8 mouse cellular contexts compared by ENCODE assay signal in genomic region chr19:43570831-43571790, GRCm38 (mm10). TPM values are rescaled to one million over a fixed set of nuclear protein-coding genes. Genes with fewer than 3 reads are reported as not detected.
DNase-seq lines count a peak whose midpoint lies in the region; ATAC-seq and TF ChIP-seq lines count a peak whose summit lies in the region.

No protein-coding gene starts in this region.

- H3K27ac ChIP-seq in cerebellum, adult 2 months (ENCODE audit: insufficient read depth, low read length) = no peak overlapping the region
- no peak overlapping the region for H3K27ac ChIP-seq in forebrain, postnatal 0 days (ENCODE audit: low read depth, low read length)
- no peak overlapping the region for H3K27ac ChIP-seq in lung, embryonic 15.5 days
- H3K27ac ChIP-seq in olfactory bulb, adult 2 months (ENCODE audit: insufficient read depth, low read depth, low read length) = no peak overlapping the region

- no peaks in the 10 kb centered on the region for H3K9me3 ChIP-seq in forebrain, postnatal 0 days (ENCODE audit: low read length)
- H3K9me3 ChIP-seq in lung, embryonic 15.5 days = no peaks in the 10 kb centered on the region

- peak overlapping the region; percentile 43 for H3K9ac ChIP-seq in forebrain, postnatal 0 days
- H3K9ac ChIP-seq in lung, embryonic 15.5 days = peak overlapping the region; percentile 7; the same call in 1 of the 2 replicates

- H3K36me3 ChIP-seq in forebrain, postnatal 0 days (ENCODE audit: insufficient read depth) = no peaks in the 10 kb centered on the region
- H3K36me3 ChIP-seq in lung, embryonic 15.5 days = no peaks in the 10 kb centered on the region

- peak overlapping the region; percentile 16 for H3K4me3 ChIP-seq in cerebellum, adult 2 months (replicated peaks; ENCODE audit: insufficient read depth, low read depth, low read length)
- peak overlapping the region; percentile 45 for H3K4me3 ChIP-seq in forebrain, postnatal 0 days (ENCODE audit: low read depth, low read length)
- peak overlapping the region; percentile 39 for H3K4me3 ChIP-seq in lung, embryonic 15.5 days
- H3K4me3 ChIP-seq in olfactory bulb, adult 2 months (ENCODE audit: insufficient read depth, low read depth, low read length) = no peak overlapping the region

- WGBS in cerebellum, adult 2 months = 16% methylated on average over 32 of the region's 32 CpGs
- WGBS in forebrain, postnatal 0 days = 14% methylated on average over 32 of the region's 32 CpGs
- WGBS in lung, embryonic 15.5 days = 14% methylated on average over 32 of the region's 32 CpGs
- WGBS in olfactory bulb, adult 2 months = 13% methylated on average over 32 of the region's 32 CpGs

- peak; percentile 95 for ATAC-seq in forebrain, postnatal 0 days
- ATAC-seq in hematopoietic stem cell, adult 5-6 weeks (replicated peaks in 1 of 2; ENCODE audit: insufficient read depth in 1 of 2, low FRiP score in 2 of 2, low TSS enrichment in 1 of 2, low read depth in 1 of 2, poor library complexity in 2 of 2, severe bottlenecking in 2 of 2) = peak; percentile 83 to 91
- peak; percentile 62; the same call in 1 of the 2 replicates for ATAC-seq in lung, embryonic 15.5 days (ENCODE audit: borderline replicate concordance, extremely low read depth, low FRiP score, low TSS enrichment)

- H3K4me2 ChIP-seq in forebrain, postnatal 0 days (ENCODE audit: low read depth) = peak overlapping the region; percentile 71
- peak overlapping the region; percentile 68 for H3K4me2 ChIP-seq in lung, embryonic 15.5 days

- H3K27me3 ChIP-seq in cerebellum, adult 2 months (ENCODE audit: control insufficient read depth, insufficient read depth, low read length) = no peaks in the 10 kb centered on the region; the same call in 1 of the 2 replicates
- peaks cover 24% of the 10 kb centered on the region for H3K27me3 ChIP-seq in forebrain, postnatal 0 days (ENCODE audit: insufficient read depth, low read length)
- peaks cover 73% of the 10 kb centered on the region for H3K27me3 ChIP-seq in lung, embryonic 15.5 days

- peak; percentile 81 for TF ChIP-seq CTCF in cerebellum, adult 2 months (IDR thresholded peaks at IDR 0.05; ENCODE audit: borderline replicate concordance, insufficient read depth, low read depth, low read length)
- TF ChIP-seq CTCF in forebrain, postnatal 0 days (IDR thresholded peaks at IDR 0.05; ENCODE audit: low read depth) = peak; percentile 88
- TF ChIP-seq CTCF in olfactory bulb, adult 2 months (IDR thresholded peaks at IDR 0.05; ENCODE audit: insufficient read depth, low read depth, low read length) = peak; percentile 66

- TF ChIP-seq POLR2A in cerebellum, adult 2 months (IDR thresholded peaks at IDR 0.05; ENCODE audit: borderline replicate concordance, insufficient read depth, low read length) = no peak
- TF ChIP-seq POLR2A in olfactory bulb, adult 2 months (IDR thresholded peaks at IDR 0.05; ENCODE audit: insufficient read depth, low read depth, low read length) = no peak

- peak; percentile 54 for DNase-seq in MN1 (ENCODE audit: low spot score)
- DNase-seq in cerebellum, adult 2 months = peak; percentile 54 to 57
- peak; percentile 90 for DNase-seq in forebrain, postnatal 0 days
- peak; percentile 12 to 38 for DNase-seq in layer of hippocampus, adult 8-10 months (ENCODE audit: low spot score in 2 of 2)
- DNase-seq in thymus, adult 18-20 months = peak; percentile 32 to 37

- no peaks in the 10 kb centered on the region for H3K4me1 ChIP-seq in cerebellum, adult 2 months (ENCODE audit: control insufficient read depth, insufficient read depth, low read length)
- no peaks in the 10 kb centered on the region for H3K4me1 ChIP-seq in forebrain, postnatal 0 days (ENCODE audit: insufficient read depth)
- H3K4me1 ChIP-seq in lung, embryonic 15.5 days = 0 out of 2 replicates have a peak, but pooled peaks cover 4% of the 10 kb centered on the region
- H3K4me1 ChIP-seq in olfactory bulb, adult 2 months (ENCODE audit: control insufficient read depth, insufficient read depth, low read length) = peaks cover 4% of the 10 kb centered on the region; the same call in 1 of the 2 replicates

RNA-seq across cellular contexts. Expression of gene Nkx2-3, which starts 41.0 kb away (rescaled TPM):
- polyA plus RNA-seq in cerebellum, adult 2 months (2012; rRNA removed) = not detected in 2 replicates
- total RNA-seq in forebrain, postnatal 0 days (2014; rRNA removed) = 0.67 and 0.92 TPM in 2 replicates
- 1.1 and 1.6 TPM in 2 replicates for polyA plus RNA-seq in forebrain, postnatal 0 days (2015; fragmentation: Nextera tagmentation; extraction: Ambion mirVana)
- 28.7 and 29.7 TPM in 2 replicates for total RNA-seq in hematopoietic stem cell, adult 5-6 weeks (2017)
- total RNA-seq in layer of hippocampus, adult 8-10 months (2022) = not detected
- polyA plus RNA-seq in lung, embryonic 15.5 days (2015; fragmentation: Nextera tagmentation; extraction: Ambion mirVana) = 0.08 TPM in 1 of 2 replicates, not detected in the other
- polyA plus RNA-seq in olfactory bulb, adult 2 months (2012; ENCODE audit: insufficient read depth, insufficient read length, low replicate concordance, missing spikeins) = not detected in 2 replicates

RNA-seq across cellular contexts. Expression of gene Got1, which starts 46.7 kb away (rescaled TPM):
- 501 and 528 TPM in 2 replicates for polyA plus RNA-seq in cerebellum, adult 2 months (2012; rRNA removed)
- 86.1 and 88.2 TPM in 2 replicates for total RNA-seq in forebrain, postnatal 0 days (2014; rRNA removed)
- 85.4 and 101 TPM in 2 replicates for polyA plus RNA-seq in forebrain, postnatal 0 days (2015; fragmentation: Nextera tagmentation; extraction: Ambion mirVana)
- total RNA-seq in hematopoietic stem cell, adult 5-6 weeks (2017) = 8.7 and 12.5 TPM in 2 replicates
- total RNA-seq in layer of hippocampus, adult 8-10 months (2022) = 100 to 1,000 TPM; 346 to 399 (median 369) TPM
- 27.2 and 31.1 TPM in 2 replicates for polyA plus RNA-seq in lung, embryonic 15.5 days (2015; fragmentation: Nextera tagmentation; extraction: Ambion mirVana)
- not detected in 2 replicates for polyA plus RNA-seq in olfactory bulb, adult 2 months (2012; ENCODE audit: insufficient read depth, insufficient read length, low replicate concordance, missing spikeins)

Comparison
In these comparisons a context has a peak if more than half of its experiments do, and no peak if none do; other contexts are left out.
1. DNase-seq: peak in every context shown above with its lines; median percentile 90 in forebrain, postnatal 0 days; 56 in cerebellum, adult 2 months; 54 in MN1; 34 in thymus, adult 18-20 months; 25 in layer of hippocampus, adult 8-10 months.